Mouse (Mus musculus) T-helper 1 cell (primary cell): ENCODE data around the gene Tyro3.

Source experiments
- in situ Hi-C: fragments of 300-600 bp; cut with MboI, MseI; formaldehyde crosslinking; loops from one replicate; pipeline ENCODE4 v1.15.1; 2025; ENCODE audit warnings: high pct_unique_total_duplicates

Tyro3 gene

GRCm38 (mm10) chr2:119804275-119804628 lies 6.7 kb downstream of the Tyro3 start:
- in situ Hi-C loops, result no loop called here

- in situ Hi-C loops, result no loop called here
Observed at GRCm38 (mm10) chr2:119804776-119805175, 7.2 kb downstream of the Tyro3 start.

GRCm38 (mm10) chr2:119805536-119805935 lies 8.0 kb downstream of the Tyro3 start:
- in situ Hi-C loops, result no loop called here

- in situ Hi-C loops, result no loop called here
Observed at GRCm38 (mm10) chr2:119808438-119808837, 10.9 kb downstream of the Tyro3 start.

GRCm38 (mm10) chr2:119808881-119809280 lies 11.3 kb downstream of the Tyro3 start:
- in situ Hi-C loops, result no loop called here

- in situ Hi-C loops, result no loop called here
Observed at GRCm38 (mm10) chr2:119810890-119811289, 13.4 kb downstream of the Tyro3 start.

- in situ Hi-C loops, result no loop called here
Observed at GRCm38 (mm10) chr2:119811490-119812146, 14.1 kb downstream of the Tyro3 start.

GRCm38 (mm10) chr2:119814376-119814933 lies 16.9 kb downstream of the Tyro3 start:
- in situ Hi-C loops, result no loop called here

- in situ Hi-C loops, result no loop called here
Observed at GRCm38 (mm10) chr2:119816611-119817010, 19.1 kb downstream of the Tyro3 start.

GRCm38 (mm10) chr2:119817047-119817446 lies 19.5 kb downstream of the Tyro3 start:
- in situ Hi-C loops, result no loop called here

- in situ Hi-C loops, result no loop called here
Observed at GRCm38 (mm10) chr2:119818668-119819272, 21.2 kb downstream of the Tyro3 start.

GRCm38 (mm10) chr2:119821136-119821535 lies 23.6 kb downstream of the Tyro3 start:
- in situ Hi-C loops, result no loop called here

- in situ Hi-C loops, result loop anchor here (10.0 kb wide), 1 partner anchor 1214 kb away; no protein-coding TSS in a partner anchor
Observed at GRCm38 (mm10) chr2:119830579-119830978, 33.0 kb downstream of the Tyro3 start.

GRCm38 (mm10) chr2:119834231-119834630 lies 36.7 kb downstream of the Tyro3 start:
- in situ Hi-C loops, result loop anchor here (10.0 kb wide), 1 partner anchor 1211 kb away; no protein-coding TSS in a partner anchor

- in situ Hi-C loops, result loop anchor here (10.0 kb wide), 1 partner anchor 1207 kb away; no protein-coding TSS in a partner anchor
Observed at GRCm38 (mm10) chr2:119837616-119838015, 40.1 kb downstream of the Tyro3 start.

GRCm38 (mm10) chr2:119838363-119839156 lies 41.0 kb downstream of the Tyro3 start:
- in situ Hi-C loops, result loop anchor here (10.0 kb wide), 1 partner anchor 1206 kb away; no protein-coding TSS in a partner anchor

GRCm38 (mm10) chr2:119840008-119840407 lies 42.5 kb downstream of the Tyro3 start:
- in situ Hi-C loops, result no loop called here

GRCm38 (mm10) chr2:119842000-119842399 lies 44.5 kb downstream of the Tyro3 start:
- in situ Hi-C loops, result no loop called here

GRCm38 (mm10) chr2:119843526-119843925 lies 46.0 kb downstream of the Tyro3 start:
- in situ Hi-C loops, result no loop called here

- in situ Hi-C loops, result no loop called here
Observed at GRCm38 (mm10) chr2:119845882-119846546, 48.5 kb downstream of the Tyro3 start.

- in situ Hi-C loops, result no loop called here
Observed at GRCm38 (mm10) chr2:119846929-119847328, 49.4 kb downstream of the Tyro3 start.

GRCm38 (mm10) chr2:119853811-119854210 lies 56.3 kb downstream of the Tyro3 start:
- in situ Hi-C loops, result no loop called here
